Mouse (Mus musculus) kidney, adult 2 months (tissue): ENCODE results near the gene Ascc1.

Experiments used
- CTCF ChIP-seq: fragments of 200-500 bp; conservative IDR thresholded peaks from 2 replicates; pipeline ENCODE4 v1.5.1; 2011; ENCODE audit warnings: low read depth, mild to moderate bottlenecking, control low read depth, low read length, moderate library complexity, mixed read lengths; ENCODE audit not compliant: insufficient read depth, insufficient read length
- POLR2A ChIP-seq: fragments of 200-500 bp; IDR thresholded peaks from one replicate; pipeline ENCODE4 v1.6.1; 2011; ENCODE audit warnings: low read depth, low read length, control low read depth

GRCm38 (mm10) chr10:59982379-59982873 is 20.2 kb upstream of the Ascc1 start:
- no peak for TF ChIP-seq POLR2A
- no peak for TF ChIP-seq CTCF
